Mouse (Mus musculus): ENCODE data around the gene Abracl. TPM values are rescaled to one million over a fixed set of nuclear protein-coding genes. Genes with fewer than 3 reads are reported as not detected.

The Abracl gene
- polyA plus RNA-seq, 1 experiment: 65.7 TPM

GRCm38 (mm10) chr10:18069576-18069975 is 46.5 kb upstream of the Abracl start:
- Histone ChIP-seq H3K27me3 (ENCODE audit: control insufficient read depth, insufficient read depth, insufficient read length) (no peaks in the 10 kb centered on the region), H3ac (ENCODE audit: control insufficient read depth, insufficient read length) (no peak overlapping the region), H3K4me2 (ENCODE audit: low read depth) (no peak overlapping the region), H3K79me2 (ENCODE audit: control insufficient read depth, insufficient read depth) (peaks cover 52% of the 10 kb centered on the region), H3K4me3 (no peak overlapping the region), H3K36me3 (ENCODE audit: control insufficient read depth, insufficient read depth) (no peaks in the 10 kb centered on the region)
- TF ChIP-seq REST (IDR thresholded peaks at IDR 0.05; ENCODE audit: insufficient read depth, insufficient read length) (no peak), POLR2A (IDR thresholded peaks at IDR 0.05; ENCODE audit: insufficient read length, low read depth) (no peak), TCF12 (IDR thresholded peaks at IDR 0.05; ENCODE audit: insufficient read depth, poor library complexity, severe bottlenecking) (no peak), MYOG (IDR thresholded peaks at IDR 0.05; ENCODE audit: control insufficient read depth in 1 of 3, insufficient read depth in 1 of 3, insufficient read length in 2 of 3, low read depth in 2 of 3) (no peak), E2F4 (IDR thresholded peaks at IDR 0.05; ENCODE audit: insufficient read depth) (no peak), MYOD1 (IDR thresholded peaks at IDR 0.05; ENCODE audit: control insufficient read depth in 1 of 3, insufficient read length in 2 of 3, low read depth in 2 of 3) (no peak), MAX (IDR thresholded peaks at IDR 0.05; ENCODE audit: low read depth) (no peak), TCF3 (IDR thresholded peaks at IDR 0.05; ENCODE audit: insufficient read length, low read depth) (no peak), CEBPB (IDR thresholded peaks at IDR 0.05; ENCODE audit: insufficient read depth, poor library complexity, severe bottlenecking) (no peak), POLR2AphosphoS2 (IDR thresholded peaks at IDR 0.05; ENCODE audit: insufficient read length, low read depth) (no peak), SRF (IDR thresholded peaks at IDR 0.05; ENCODE audit: control insufficient read depth, insufficient read length, low read depth) (no peak), USF1 (IDR thresholded peaks at IDR 0.05; ENCODE audit: low read depth) (no peak)

- H3K36me3 ChIP-seq (ENCODE audit: control insufficient read depth, insufficient read depth): no peaks in the 10 kb centered on the region
- H3ac ChIP-seq (ENCODE audit: control insufficient read depth, insufficient read length): no peak overlapping the region
- no peak overlapping the region for H3K4me3 ChIP-seq
- TF ChIP-seq TCF3 (IDR thresholded peaks at IDR 0.05; ENCODE audit: insufficient read length, low read depth) (no peak), E2F4 (IDR thresholded peaks at IDR 0.05; ENCODE audit: insufficient read depth) (no peak), MYOG (IDR thresholded peaks at IDR 0.05; ENCODE audit: control insufficient read depth in 1 of 3, insufficient read depth in 1 of 3, insufficient read length in 2 of 3, low read depth in 2 of 3) (no peak), TCF12 (IDR thresholded peaks at IDR 0.05; ENCODE audit: insufficient read depth, poor library complexity, severe bottlenecking) (no peak), POLR2AphosphoS2 (IDR thresholded peaks at IDR 0.05; ENCODE audit: insufficient read length, low read depth) (no peak), MYOD1 (IDR thresholded peaks at IDR 0.05; ENCODE audit: control insufficient read depth in 1 of 3, insufficient read length in 2 of 3, low read depth in 2 of 3) (no peak), MAX (IDR thresholded peaks at IDR 0.05; ENCODE audit: low read depth) (no peak), REST (IDR thresholded peaks at IDR 0.05; ENCODE audit: insufficient read depth, insufficient read length) (no peak), CEBPB (IDR thresholded peaks at IDR 0.05; ENCODE audit: insufficient read depth, poor library complexity, severe bottlenecking) (no peak), SRF (IDR thresholded peaks at IDR 0.05; ENCODE audit: control insufficient read depth, insufficient read length, low read depth) (no peak), POLR2A (IDR thresholded peaks at IDR 0.05; ENCODE audit: insufficient read length, low read depth) (no peak), USF1 (IDR thresholded peaks at IDR 0.05; ENCODE audit: low read depth) (no peak)
- H3K4me2 ChIP-seq (ENCODE audit: low read depth): no peak overlapping the region
- peaks cover 49% of the 10 kb centered on the region for H3K79me2 ChIP-seq (ENCODE audit: control insufficient read depth, insufficient read depth)
- H3K27me3 ChIP-seq (ENCODE audit: control insufficient read depth, insufficient read depth, insufficient read length): no peaks in the 10 kb centered on the region
Observed at GRCm38 (mm10) chr10:18068880-18069279, 45.8 kb upstream of the Abracl start.

- no peak for TF ChIP-seq REST (IDR thresholded peaks at IDR 0.05; ENCODE audit: insufficient read depth, insufficient read length)
- no peak for TF ChIP-seq POLR2AphosphoS2 (IDR thresholded peaks at IDR 0.05; ENCODE audit: insufficient read length, low read depth)
- TF ChIP-seq POLR2A (IDR thresholded peaks at IDR 0.05; ENCODE audit: insufficient read length, low read depth): no peak
- TF ChIP-seq USF1 (IDR thresholded peaks at IDR 0.05; ENCODE audit: low read depth): no peak
- Histone ChIP-seq H3K79me2 (ENCODE audit: control insufficient read depth, insufficient read depth) (peaks cover 47% of the 10 kb centered on the region), H3K4me2 (ENCODE audit: low read depth) (no peak overlapping the region), H3K4me3 (no peak overlapping the region), H3K36me3 (ENCODE audit: control insufficient read depth, insufficient read depth) (no peaks in the 10 kb centered on the region), H3K27me3 (ENCODE audit: control insufficient read depth, insufficient read depth, insufficient read length) (no peaks in the 10 kb centered on the region), H3ac (ENCODE audit: control insufficient read depth, insufficient read length) (no peak overlapping the region)
Observed at GRCm38 (mm10) chr10:18067761-18068446, 44.8 kb upstream of the Abracl start.

- no peak overlapping the region for H3K4me3 ChIP-seq
- TF ChIP-seq TCF12 (IDR thresholded peaks at IDR 0.05; ENCODE audit: insufficient read depth, poor library complexity, severe bottlenecking) (no peak), MAX (IDR thresholded peaks at IDR 0.05; ENCODE audit: low read depth) (no peak), POLR2A (IDR thresholded peaks at IDR 0.05; ENCODE audit: insufficient read length, low read depth) (no peak)
- no peak overlapping the region for H3ac ChIP-seq (ENCODE audit: control insufficient read depth, insufficient read length)
- no peaks in the 10 kb centered on the region for H3K27me3 ChIP-seq (ENCODE audit: control insufficient read depth, insufficient read depth, insufficient read length)
- peaks cover 51% of the 10 kb centered on the region for H3K79me2 ChIP-seq (ENCODE audit: control insufficient read depth, insufficient read depth)
- H3K36me3 ChIP-seq (ENCODE audit: control insufficient read depth, insufficient read depth): no peaks in the 10 kb centered on the region
- H3K4me2 ChIP-seq (ENCODE audit: low read depth): no peak overlapping the region
Observed at GRCm38 (mm10) chr10:18066031-18066439, 42.9 kb upstream of the Abracl start.

GRCm38 (mm10) chr10:18064606-18065228 is 41.6 kb upstream of the Abracl start:
- Histone ChIP-seq H3ac (ENCODE audit: control insufficient read depth, insufficient read length) (no peak overlapping the region), H3K4me2 (ENCODE audit: low read depth) (no peak overlapping the region), H3K4me3 (no peak overlapping the region), H3K27me3 (ENCODE audit: control insufficient read depth, insufficient read depth, insufficient read length) (no peaks in the 10 kb centered on the region), H3K79me2 (ENCODE audit: control insufficient read depth, insufficient read depth) (peaks cover 64% of the 10 kb centered on the region), H3K36me3 (ENCODE audit: control insufficient read depth, insufficient read depth) (no peaks in the 10 kb centered on the region)
- TF ChIP-seq E2F4 (IDR thresholded peaks at IDR 0.05; ENCODE audit: insufficient read depth) (no peak), USF1 (IDR thresholded peaks at IDR 0.05; ENCODE audit: low read depth) (no peak), TCF12 (IDR thresholded peaks at IDR 0.05; ENCODE audit: insufficient read depth, poor library complexity, severe bottlenecking) (no peak)
